Mouse (Mus musculus): ENCODE measurements at regions not wholly inside any gene's neighbourhood (a gene's known extent, or its start where the extent isn't known, plus 50 kb on each side); places are given as distances from the start of the nearest gene placed in this dataset.

DNA sequence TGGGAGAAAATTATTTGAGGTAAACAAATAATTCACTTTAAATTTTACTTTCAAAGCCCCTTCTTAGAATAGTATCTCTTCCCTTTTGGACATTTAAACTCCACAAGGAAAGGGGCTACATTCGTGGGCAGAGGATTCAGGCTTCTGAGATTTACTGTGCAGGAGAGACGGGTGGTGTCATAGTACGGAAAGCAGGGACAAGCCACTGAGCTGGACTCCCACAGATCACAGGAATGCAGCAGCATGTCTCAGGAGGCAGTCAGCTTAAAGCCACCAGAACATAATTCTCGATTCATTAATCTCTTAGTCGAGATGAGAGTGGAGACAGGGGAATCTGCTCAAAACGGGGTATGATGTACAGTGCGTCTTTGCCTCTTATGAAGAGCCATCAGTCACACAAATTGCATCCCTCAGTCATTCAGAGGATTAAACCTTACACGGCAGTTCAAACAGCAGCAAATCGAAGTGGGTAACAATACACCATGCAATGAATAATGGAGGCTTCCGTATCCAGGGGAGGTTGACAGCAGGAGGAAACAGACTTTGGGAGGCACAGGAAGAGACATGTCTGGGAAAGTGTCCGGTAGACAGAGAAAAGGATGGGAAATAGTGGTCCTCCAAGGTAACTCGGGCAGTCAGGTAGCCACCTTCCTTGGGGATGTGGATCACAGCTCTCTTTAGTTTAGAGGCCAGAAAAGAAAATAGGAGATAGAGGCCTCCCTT lies 487.8 kb upstream of the Adam5 start:
- no peak for TF ChIP-seq CHD2 (IDR thresholded peaks at IDR 0.05; ENCODE audit: low read depth, low read length)
- TF ChIP-seq HCFC1 (IDR thresholded peaks at IDR 0.05; ENCODE audit: borderline replicate concordance, insufficient read depth, low read length), result no peak
- no peak for TF ChIP-seq ZC3H11A (IDR thresholded peaks at IDR 0.05; ENCODE audit: borderline replicate concordance, low read depth, low read length)
- no peak for TF ChIP-seq ZNF384 (IDR thresholded peaks at IDR 0.05; ENCODE audit: low read depth, low read length)
- TF ChIP-seq MAFK (IDR thresholded peaks at IDR 0.05; ENCODE audit: insufficient read depth, low read depth, low read length), result no peak

All from ES-E14 (cell line).